Mouse (Mus musculus): ENCODE data around the gene Sirt6. TPM values are rescaled to one million over a fixed set of nuclear protein-coding genes. Genes with fewer than 3 reads are reported as not detected.

Sirt6 gene
- polyA plus RNA-seq, 1 experiment from 2014 or later: 34.1 TPM

- DNase-seq (ENCODE audit: low spot score) (no peak), ATAC-seq (replicated peaks; ENCODE audit: low FRiP score, low TSS enrichment, low read depth) (no peak)
- H3K27me3 ChIP-seq (replicated peaks; ENCODE audit: control insufficient read depth, insufficient read depth, low read length): no peaks in the 10 kb centered on the region
- H3K4me3 ChIP-seq (ENCODE audit: low read depth, low read length): no peak overlapping the region
- no peaks in the 10 kb centered on the region for H3K9me3 ChIP-seq (ENCODE audit: control insufficient read depth, low read length)
- H3K36me3 ChIP-seq (ENCODE audit: control insufficient read depth, insufficient read depth, low read length): no peaks in the 10 kb centered on the region
- H3K27ac ChIP-seq (ENCODE audit: low read depth): no peak overlapping the region
- no peak overlapping the region for H3K4me2 ChIP-seq (ENCODE audit: low read length)
- peaks cover 8% of the 10 kb centered on the region for H3K4me1 ChIP-seq (replicated peaks; ENCODE audit: control insufficient read depth, insufficient read depth, low read length)
- no peak overlapping the region for H3K9ac ChIP-seq (ENCODE audit: low read length)
- 94% methylated on average over 1 of the region's 1 CpGs for WGBS
Measured at GRCm38 (mm10) chr10:81608308-81608707, 19.3 kb downstream of the Sirt6 start.

GRCm38 (mm10) chr10:81605974-81606751 is 21.4 kb downstream of the Sirt6 start, which contains the start of gene BC025920:
Gene BC025920 (plus strand): TSS chr10:81606270.
- no peaks in the 10 kb centered on the region for H3K9me3 ChIP-seq (ENCODE audit: control insufficient read depth, low read length)
- 1% methylated on average over 39 of the region's 39 CpGs for WGBS
- no peaks in the 10 kb centered on the region for H3K27me3 ChIP-seq (replicated peaks; ENCODE audit: control insufficient read depth, insufficient read depth, low read length)
- H3K4me2 ChIP-seq (ENCODE audit: low read length): peak within 1 kb of the TSS; percentile 83
- no peaks in the 10 kb centered on the region for H3K36me3 ChIP-seq (ENCODE audit: control insufficient read depth, insufficient read depth, low read length)
- H3K27ac ChIP-seq (ENCODE audit: low read depth): peak within 1 kb of the TSS; percentile 88
- ATAC-seq (replicated peaks; ENCODE audit: low FRiP score, low TSS enrichment, low read depth) (peak; percentile 88), DNase-seq (ENCODE audit: low spot score) (peak; percentile 93)
- H3K4me1 ChIP-seq (replicated peaks; ENCODE audit: control insufficient read depth, insufficient read depth, low read length): peaks cover 20% of the 10 kb centered on the region
- peak within 1 kb of the TSS; percentile 54 for H3K4me3 ChIP-seq (ENCODE audit: low read depth, low read length)
- H3K9ac ChIP-seq (ENCODE audit: low read length): peak within 1 kb of the TSS; percentile 55

GRCm38 (mm10) chr10:81605666-81605973 is 22.0 kb downstream of the Sirt6 start:
- Histone ChIP-seq H3K4me2 (ENCODE audit: low read length) (peak overlapping the region; percentile 49), H3K4me1 (replicated peaks; ENCODE audit: control insufficient read depth, insufficient read depth, low read length) (peaks cover 25% of the 10 kb centered on the region), H3K27ac (ENCODE audit: low read depth) (peak overlapping the region; percentile 88), H3K9me3 (ENCODE audit: control insufficient read depth, low read length) (no peaks in the 10 kb centered on the region), H3K4me3 (ENCODE audit: low read depth, low read length) (peak overlapping the region; percentile 28), H3K36me3 (ENCODE audit: control insufficient read depth, insufficient read depth, low read length) (no peaks in the 10 kb centered on the region), H3K9ac (ENCODE audit: low read length) (peak overlapping the region; percentile 8; the same call in 1 of the 2 replicates), H3K27me3 (replicated peaks; ENCODE audit: control insufficient read depth, insufficient read depth, low read length) (no peaks in the 10 kb centered on the region)
- WGBS: 2% methylated on average over 14 of the region's 14 CpGs
- no peak for DNase-seq (ENCODE audit: low spot score)
- ATAC-seq (replicated peaks; ENCODE audit: low FRiP score, low TSS enrichment, low read depth): 0 out of 2 replicates have a peak, but pooled peaks have one; percentile 1

- H3K4me2 ChIP-seq (ENCODE audit: low read length): peak overlapping the region; percentile 49
- WGBS: 19% methylated on average over 29 of the region's 29 CpGs
- ATAC-seq (replicated peaks; ENCODE audit: low FRiP score, low TSS enrichment, low read depth) (peak; percentile 1; the same call in 1 of the 2 replicates), DNase-seq (ENCODE audit: low spot score) (peak; percentile 94)
- no peaks in the 10 kb centered on the region for H3K36me3 ChIP-seq (ENCODE audit: control insufficient read depth, insufficient read depth, low read length)
- H3K4me1 ChIP-seq (replicated peaks; ENCODE audit: control insufficient read depth, insufficient read depth, low read length): peaks cover 29% of the 10 kb centered on the region
- H3K4me3 ChIP-seq (ENCODE audit: low read depth, low read length): peak overlapping the region; percentile 28
- H3K27me3 ChIP-seq (replicated peaks; ENCODE audit: control insufficient read depth, insufficient read depth, low read length): no peaks in the 10 kb centered on the region
- H3K9me3 ChIP-seq (ENCODE audit: control insufficient read depth, low read length): no peaks in the 10 kb centered on the region
- peak overlapping the region; percentile 8; the same call in 1 of the 2 replicates for H3K9ac ChIP-seq (ENCODE audit: low read length)
- peak overlapping the region; percentile 88 for H3K27ac ChIP-seq (ENCODE audit: low read depth)
Measured at GRCm38 (mm10) chr10:81604968-81605665, 22.5 kb downstream of the Sirt6 start.

- H3K9me3 ChIP-seq (ENCODE audit: control insufficient read depth, low read length): no peaks in the 10 kb centered on the region
- 76% methylated on average over 12 of the region's 12 CpGs for WGBS
- peak overlapping the region; percentile 49 for H3K4me2 ChIP-seq (ENCODE audit: low read length)
- DNase-seq (ENCODE audit: low spot score) (no peak), ATAC-seq (replicated peaks; ENCODE audit: low FRiP score, low TSS enrichment, low read depth) (no peak)
- 0 out of 2 replicates have a peak overlapping the region, but pooled peaks have one; percentile 28 for H3K4me3 ChIP-seq (ENCODE audit: low read depth, low read length)
- no peak overlapping the region for H3K9ac ChIP-seq (ENCODE audit: low read length)
- H3K36me3 ChIP-seq (ENCODE audit: control insufficient read depth, insufficient read depth, low read length): no peaks in the 10 kb centered on the region
- H3K27me3 ChIP-seq (replicated peaks; ENCODE audit: control insufficient read depth, insufficient read depth, low read length): no peaks in the 10 kb centered on the region
- peaks cover 29% of the 10 kb centered on the region for H3K4me1 ChIP-seq (replicated peaks; ENCODE audit: control insufficient read depth, insufficient read depth, low read length)
- H3K27ac ChIP-seq (ENCODE audit: low read depth): no peak overlapping the region
Measured at GRCm38 (mm10) chr10:81604019-81604967, 23.3 kb downstream of the Sirt6 start.

- no peak overlapping the region for H3K27ac ChIP-seq (ENCODE audit: low read depth)
- H3K4me1 ChIP-seq (replicated peaks; ENCODE audit: control insufficient read depth, insufficient read depth, low read length): peaks cover 32% of the 10 kb centered on the region
Measured at GRCm38 (mm10) chr10:81602741-81603151, 24.9 kb downstream of the Sirt6 start.

GRCm38 (mm10) chr10:81601396-81601905 is 26.1 kb downstream of the Sirt6 start:
- no peaks in the 10 kb centered on the region for H3K9me3 ChIP-seq (ENCODE audit: control insufficient read depth, low read length)
- no peak overlapping the region; the same call in 1 of the 2 replicates for H3K9ac ChIP-seq (ENCODE audit: low read length)
- H3K4me3 ChIP-seq (ENCODE audit: low read depth, low read length): 0 out of 2 replicates have a peak overlapping the region, but pooled peaks have one; percentile 17
- DNase-seq (ENCODE audit: low spot score) (no peak), ATAC-seq (replicated peaks; ENCODE audit: low FRiP score, low TSS enrichment, low read depth) (no peak)
- no peaks in the 10 kb centered on the region for H3K36me3 ChIP-seq (ENCODE audit: control insufficient read depth, insufficient read depth, low read length)
- H3K4me2 ChIP-seq (ENCODE audit: low read length): peak overlapping the region; percentile 54
- peaks cover 40% of the 10 kb centered on the region for H3K4me1 ChIP-seq (replicated peaks; ENCODE audit: control insufficient read depth, insufficient read depth, low read length)
- peak overlapping the region; percentile 27; the same call in 1 of the 2 replicates for H3K27ac ChIP-seq (ENCODE audit: low read depth)
- no peaks in the 10 kb centered on the region for H3K27me3 ChIP-seq (replicated peaks; ENCODE audit: control insufficient read depth, insufficient read depth, low read length)
- 27% methylated on average over 7 of the region's 7 CpGs for WGBS

More at GRCm38 (mm10) chr10:81602741-81603151, 24.9 kb downstream of the Sirt6 start:
- Histone ChIP-seq H3K9me3 (ENCODE audit: control insufficient read depth, low read length) (no peaks in the 10 kb centered on the region), H3K4me2 (ENCODE audit: low read length) (no peak overlapping the region), H3K36me3 (ENCODE audit: control insufficient read depth, insufficient read depth, low read length) (no peaks in the 10 kb centered on the region), H3K9ac (ENCODE audit: low read length) (no peak overlapping the region), H3K27me3 (replicated peaks; ENCODE audit: control insufficient read depth, insufficient read depth, low read length) (no peaks in the 10 kb centered on the region), H3K4me3 (ENCODE audit: low read depth, low read length) (no peak overlapping the region)
- DNase-seq (ENCODE audit: low spot score) (peak; percentile 72), ATAC-seq (replicated peaks; ENCODE audit: low FRiP score, low TSS enrichment, low read depth) (no peak)
- WGBS: 19% methylated on average over 4 of the region's 4 CpGs
